Mouse (Mus musculus) MEL (cell line): ENCODE results near the gene Gm20388. TPM values are rescaled to one million over a fixed set of nuclear protein-coding genes. Genes with fewer than 3 reads are reported as not detected.

ENCODE experiments used
- DNase-seq: peaks from one replicate; pipeline ENCODE4 v3.0.0; 2011; ENCODE audit warnings: low read depth, low spot score
- H3K27ac ChIP-seq: 2 replicates; pipeline ENCODE4 v1.5.1; 2012; ENCODE audit warnings: low read depth, mild to moderate bottlenecking, control low read depth, low read length, moderate library complexity; ENCODE audit not compliant: control insufficient read depth
- H3K27me3 ChIP-seq, 2 experiments: fragments of 150-350 bp in 1 of 2; sonication (generic) in 1 of 2; 2 replicates each; pipeline ENCODE4 v1.6.1; 2012; ENCODE audit warnings: low read length in 2 of 2, mild to moderate bottlenecking in 2 of 2, improper control_type of control experiment in 1 of 2, moderate library complexity in 1 of 2; ENCODE audit not compliant: insufficient read depth in 2 of 2, control insufficient read depth in 1 of 2
- H3K36me3 ChIP-seq, 2 experiments: 2 replicates each; pipeline ENCODE4 v1.6.1; 2012 to 2014; ENCODE audit warnings: low read length in 2 of 2, improper control_type of control experiment in 1 of 2, inconsistent platforms in 1 of 2, mild to moderate bottlenecking in 1 of 2; ENCODE audit not compliant: insufficient read depth in 2 of 2, control insufficient read depth in 1 of 2
- H3K4me1 ChIP-seq, 2 experiments: fragments of 150-350 bp in 1 of 2; sonication (generic) in 1 of 2; 2 replicates each; pipeline ENCODE4 v1.6.1; 2012; ENCODE audit warnings: low read length in 2 of 2, improper control_type of control experiment in 1 of 2, mild to moderate bottlenecking in 1 of 2; ENCODE audit not compliant: insufficient read depth in 2 of 2, control insufficient read depth in 1 of 2
- H3K4me3 ChIP-seq, 2 experiments: fragments of 150-350 bp in 1 of 2; sonication (generic) in 1 of 2; 2 replicates each; pipeline ENCODE4 v1.5.1; 2012; ENCODE audit warnings: low read depth in 2 of 2, low read length in 2 of 2, mild to moderate bottlenecking in 2 of 2, moderate library complexity in 2 of 2, control low read depth in 1 of 2, improper control_type of control experiment in 1 of 2; ENCODE audit not compliant: control insufficient read depth in 1 of 2, insufficient read depth in 1 of 2
- H3K79me2 ChIP-seq: 2 replicates; pipeline ENCODE4 v1.6.1; 2012; ENCODE audit warnings: mild to moderate bottlenecking, low read length, moderate library complexity; ENCODE audit not compliant: control insufficient read depth, poor library complexity, insufficient read depth
- H3K9ac ChIP-seq: 2 replicates; pipeline ENCODE4 v1.6.1; 2012; ENCODE audit warnings: low read depth, mild to moderate bottlenecking, control low read depth, low read length, moderate library complexity; ENCODE audit not compliant: control insufficient read depth, poor library complexity, severe bottlenecking
- H3K9me3 ChIP-seq: fragments of 150-350 bp; sonication (generic); replicated peaks from 2 replicates; pipeline ENCODE4 v1.6.1; 2012; ENCODE audit warnings: mild to moderate bottlenecking, low read length, improper control_type of control experiment, moderate library complexity; ENCODE audit not compliant: insufficient read depth
- BHLHE40 ChIP-seq: IDR thresholded peaks from 2 replicates; pipeline ENCODE4 v1.6.1; 2012; ENCODE audit warnings: low read depth, mild to moderate bottlenecking, inconsistent platforms, low read length, improper control_type of control experiment, borderline replicate concordance
- CHD2 ChIP-seq: IDR thresholded peaks from 2 replicates; pipeline ENCODE4 v1.6.1; 2011; ENCODE audit warnings: low read length, improper control_type of control experiment
- CTCF ChIP-seq, 3 experiments: IDR thresholded peaks in 2 of 3; conservative IDR thresholded peaks in 1 of 3; 2 replicates each; pipeline ENCODE4 v1.5.1; 2011 to 2012; ENCODE audit warnings: low read length in 3 of 3, low read depth in 2 of 3, mild to moderate bottlenecking in 2 of 3, improper control_type of control experiment in 1 of 3, inconsistent platforms in 1 of 3, mixed read lengths in 1 of 3, moderate library complexity in 1 of 3; ENCODE audit not compliant: control insufficient read depth in 1 of 3, insufficient read depth in 1 of 3, poor library complexity in 1 of 3, severe bottlenecking in 1 of 3
- E2F4 ChIP-seq: IDR thresholded peaks from 2 replicates; pipeline ENCODE4 v1.6.1; 2011; ENCODE audit warnings: low read depth, low read length, improper control_type of control experiment, borderline replicate concordance
- EP300 ChIP-seq, 2 experiments: IDR thresholded peaks; 2 replicates each; pipeline ENCODE4 v1.6.1; 2011; ENCODE audit warnings: improper control_type of control experiment in 2 of 2, low read length in 2 of 2, low read depth in 1 of 2, mild to moderate bottlenecking in 1 of 2
- ETS1 ChIP-seq: IDR thresholded peaks from 2 replicates; pipeline ENCODE4 v1.6.1; 2012; ENCODE audit warnings: low read depth, mild to moderate bottlenecking, inconsistent platforms, low read length, improper control_type of control experiment, moderate library complexity
- GABPA ChIP-seq: IDR thresholded peaks from 2 replicates; pipeline ENCODE4 v1.6.1; 2012; ENCODE audit warnings: low read depth, mild to moderate bottlenecking, inconsistent platforms, low read length, improper control_type of control experiment, moderate library complexity
- GATA1 ChIP-seq: IDR thresholded peaks from 2 replicates; pipeline ENCODE4 v1.6.1; 2011; ENCODE audit warnings: low read depth, low read length, improper control_type of control experiment
- HCFC1 ChIP-seq: IDR thresholded peaks from 2 replicates; pipeline ENCODE4 v1.6.1; 2012; ENCODE audit warnings: low read depth, mild to moderate bottlenecking, inconsistent platforms, low read length, improper control_type of control experiment, moderate library complexity
- JUND ChIP-seq: IDR thresholded peaks from 2 replicates; pipeline ENCODE4 v1.6.1; 2011; ENCODE audit warnings: low read depth, mild to moderate bottlenecking, improper control_type of control experiment, low read length
- KAT2A ChIP-seq: conservative IDR thresholded peaks from 2 replicates; pipeline ENCODE4 v1.6.1; 2012; ENCODE audit warnings: low read depth, low read length, improper control_type of control experiment, inconsistent platforms
- MAFK ChIP-seq: IDR thresholded peaks from 2 replicates; pipeline ENCODE4 v1.6.1; 2011; ENCODE audit warnings: low read depth, mild to moderate bottlenecking, low read length, improper control_type of control experiment, borderline replicate concordance
- MAX ChIP-seq: IDR thresholded peaks from 2 replicates; pipeline ENCODE4 v1.6.1; 2011; ENCODE audit warnings: low read length, improper control_type of control experiment
- MAZ ChIP-seq: IDR thresholded peaks from 2 replicates; pipeline ENCODE4 v1.6.1; 2012; ENCODE audit warnings: low read depth, mild to moderate bottlenecking, inconsistent platforms, low read length, improper control_type of control experiment
- MXI1 ChIP-seq: IDR thresholded peaks from 2 replicates; pipeline ENCODE4 v1.6.1; 2011; ENCODE audit warnings: mild to moderate bottlenecking, low read depth, low read length, improper control_type of control experiment
- NELFE ChIP-seq: IDR thresholded peaks from 2 replicates; pipeline ENCODE4 v1.6.1; 2011; ENCODE audit warnings: low read depth, low read length, improper control_type of control experiment
- POLR2A ChIP-seq, 2 experiments: IDR thresholded peaks; 2 replicates each; pipeline ENCODE4 v1.6.1; 2011 to 2012; ENCODE audit warnings: low read length in 2 of 2, mild to moderate bottlenecking in 2 of 2, control low read depth in 1 of 2, improper control_type of control experiment in 1 of 2, low read depth in 1 of 2, moderate library complexity in 1 of 2; ENCODE audit not compliant: control insufficient read depth in 1 of 2, insufficient read depth in 1 of 2, poor library complexity in 1 of 2
- POLR2AphosphoS5 ChIP-seq: IDR thresholded peaks from 2 replicates; pipeline ENCODE4 v1.6.1; 2012; ENCODE audit warnings: low read depth, borderline replicate concordance, mild to moderate bottlenecking, inconsistent platforms, low read length, moderate library complexity, mixed read lengths
- RAD21 ChIP-seq: IDR thresholded peaks from 2 replicates; pipeline ENCODE4 v1.6.1; 2011; ENCODE audit warnings: mild to moderate bottlenecking, low read depth, low read length, improper control_type of control experiment
- RCOR1 ChIP-seq: IDR thresholded peaks from 2 replicates; pipeline ENCODE4 v1.6.1; 2012; ENCODE audit warnings: low read depth, mild to moderate bottlenecking, inconsistent platforms, low read length, improper control_type of control experiment
- SMC3 ChIP-seq: IDR thresholded peaks from 2 replicates; pipeline ENCODE4 v1.6.1; 2011; ENCODE audit warnings: low read depth, low read length, improper control_type of control experiment
- TAL1 ChIP-seq: IDR thresholded peaks from 2 replicates; pipeline ENCODE4 v1.6.1; 2012; ENCODE audit warnings: mild to moderate bottlenecking, inconsistent platforms, low read length, moderate library complexity, mixed read lengths
- TBP ChIP-seq: IDR thresholded peaks from 2 replicates; pipeline ENCODE4 v1.8.0; 2011; ENCODE audit warnings: low read depth, low read length, improper control_type of control experiment
- TCF12 ChIP-seq: IDR thresholded peaks from 2 replicates; pipeline ENCODE4 v1.6.1; 2014; ENCODE audit warnings: low read depth, mild to moderate bottlenecking, inconsistent platforms, low read length, improper control_type of control experiment, moderate library complexity
- UBTF ChIP-seq: IDR thresholded peaks from 2 replicates; pipeline ENCODE4 v1.6.1; 2012; ENCODE audit warnings: low read depth, mild to moderate bottlenecking, inconsistent platforms, low read length, improper control_type of control experiment, moderate library complexity, borderline replicate concordance; ENCODE audit not compliant: insufficient read depth
- USF1 ChIP-seq: IDR thresholded peaks from 2 replicates; pipeline ENCODE4 v1.6.1; 2014; ENCODE audit warnings: low read depth, mild to moderate bottlenecking, inconsistent platforms, low read length, improper control_type of control experiment, moderate library complexity
- USF2 ChIP-seq, 2 experiments: IDR thresholded peaks; 2 replicates each; pipeline ENCODE4 v1.6.1; 2011 to 2012; ENCODE audit warnings: improper control_type of control experiment in 2 of 2, low read length in 2 of 2, borderline replicate concordance in 1 of 2, inconsistent platforms in 1 of 2, low read depth in 1 of 2, mild to moderate bottlenecking in 1 of 2; ENCODE audit not compliant: insufficient read depth in 1 of 2
- ZKSCAN1 ChIP-seq: IDR thresholded peaks from 2 replicates; pipeline ENCODE4 v1.6.1; 2012; ENCODE audit warnings: low read depth, mild to moderate bottlenecking, inconsistent platforms, low read length, improper control_type of control experiment, moderate library complexity
- ZMIZ1 ChIP-seq: IDR thresholded peaks from 2 replicates; pipeline ENCODE4 v1.6.1; 2012; ENCODE audit warnings: low read depth, mild to moderate bottlenecking, inconsistent platforms, low read length, improper control_type of control experiment, moderate library complexity
- polyA plus RNA-seq, 2 experiments: library from polyadenylated mRNA; stranded (reverse) in 1 of 2; unstranded in 1 of 2; fragments of >175 nt in 1 of 2; fragments of >200 nt in 1 of 2; gene quantifications; 2 replicates each; pipeline versions ENCODE4 v1.2.1 to v1.2.4; 2012; ENCODE audit warnings: low replicate concordance in 2 of 2, low read depth in 1 of 2; ENCODE audit not compliant: insufficient read length in 2 of 2, insufficient read depth in 1 of 2, missing spikeins in 1 of 2
- total RNA-seq: library from RNA; depleted of rRNA; stranded (reverse); fragments of 300-350 nt; gene quantifications from 2 replicates; pipeline ENCODE4 v1.2.3, GENCODE M21; 2012

The Gm20388 gene
- total and polyA plus RNA-seq, 3 experiments, result 11.1 to 17.8 TPM; not detected in 1

DNA sequence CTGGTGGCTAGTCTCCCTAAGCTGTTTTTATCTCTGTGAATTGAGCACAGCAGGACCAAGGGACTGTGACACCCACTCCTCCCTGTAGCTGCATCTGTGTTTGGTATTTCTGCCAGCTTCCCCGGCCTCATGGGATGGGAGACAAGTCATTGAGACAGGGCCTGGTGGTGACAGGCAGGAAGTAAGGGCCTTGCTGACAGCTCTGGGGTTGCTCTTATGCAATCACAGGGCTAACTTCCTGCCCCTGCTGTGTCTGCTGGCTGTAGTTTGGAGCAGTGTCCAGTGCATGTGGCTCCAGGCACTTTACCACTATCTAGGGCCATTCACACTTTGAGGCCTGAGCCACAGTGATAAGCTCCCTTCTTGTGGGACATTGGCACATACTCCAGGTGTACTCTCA lies 130.2 kb downstream of the Gm20388 start:
- H3K4me1 ChIP-seq, result peaks cover 0 to 15% of the 10 kb centered on the region in 2 experiments; a peak in 3 of 4 replicates
- no peak overlapping the region for H3K4me3 ChIP-seq
- no peaks in the 10 kb centered on the region for H3K79me2 ChIP-seq
- no peak overlapping the region for H3K27ac ChIP-seq
- H3K9me3 ChIP-seq, result no peaks in the 10 kb centered on the region
- no peaks in the 10 kb centered on the region for H3K27me3 ChIP-seq
- H3K36me3 ChIP-seq, result peaks cover 0 to 2% of the 10 kb centered on the region in 2 experiments; a peak in 2 of 4 replicates
- TF ChIP-seq TCF12 (0 out of 2 replicates have a peak, but pooled peaks have one; percentile 32), MAZ (no peak), SMC3 (no peak), E2F4 (no peak), EP300 (IDR thresholded peaks at IDR 0.05; ENCODE audit: low read depth in 1 of 2, low read length in 2 of 2) (0 out of 4 replicates have a peak, but pooled peaks of 1 of the 2 experiments have one; percentile 22), GATA1 (no peak), NELFE (no peak), TAL1 (peak; percentile 21), ZKSCAN1 (no peak)
- H3K9ac ChIP-seq, result no peak overlapping the region
- DNase-seq, result no peak

DNA sequence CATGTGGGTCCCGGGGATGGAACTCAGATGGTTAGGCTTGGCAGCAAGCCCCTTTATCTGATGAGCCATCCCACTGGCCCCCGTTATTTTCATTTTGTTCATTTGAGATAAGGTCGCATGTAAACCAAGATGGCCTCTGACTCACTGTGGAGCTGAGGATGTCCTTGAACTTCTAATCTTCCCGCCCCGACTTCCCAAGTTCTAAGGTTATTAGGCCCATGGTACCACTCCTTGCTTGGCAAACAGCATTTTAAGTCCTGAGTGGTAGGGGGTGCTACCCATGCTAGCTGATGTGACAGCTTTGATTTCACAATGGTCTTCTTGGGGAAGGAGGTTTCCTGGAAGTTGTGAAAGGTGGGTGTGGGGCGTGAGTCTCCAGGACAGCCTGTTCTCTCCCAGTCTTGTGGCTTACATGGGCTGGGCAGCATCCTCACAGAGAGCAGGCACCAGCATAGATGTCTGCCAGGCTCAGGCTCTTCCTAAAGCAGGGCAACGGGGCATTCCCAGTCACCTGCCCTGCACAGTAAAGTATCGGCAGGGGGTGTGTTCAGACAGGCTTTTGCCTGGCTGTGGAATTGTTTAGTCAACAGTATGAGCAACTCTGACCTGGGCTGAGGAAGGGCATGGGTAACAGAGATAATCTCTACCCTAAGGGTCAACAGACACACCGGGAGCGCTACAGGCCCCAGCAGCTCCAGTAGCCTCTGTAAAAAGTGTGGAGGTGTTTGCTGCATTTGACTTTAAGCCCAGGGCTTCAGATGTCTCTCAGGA lies 132.1 kb downstream of the Gm20388 start:
- Histone ChIP-seq H3K9ac (no peak overlapping the region), H3K9me3 (no peaks in the 10 kb centered on the region), H3K36me3 (peaks cover 0 to 2% of the 10 kb centered on the region in 2 experiments; a peak in 2 of 4 replicates), H3K4me3 (no peak overlapping the region), H3K27me3 (no peaks in the 10 kb centered on the region), H3K4me1 (peaks cover 0 to 15% of the 10 kb centered on the region in 2 experiments; a peak in 3 of 4 replicates), H3K79me2 (no peaks in the 10 kb centered on the region), H3K27ac (no peak overlapping the region)
- DNase-seq, result peak; percentile 53
- no peak for TF ChIP-seq POLR2A (IDR thresholded peaks at IDR 0.05; ENCODE audit: control insufficient read depth in 1 of 2, insufficient read depth in 1 of 2, low read depth in 1 of 2, low read length in 2 of 2, poor library complexity in 1 of 2)
- no peak for TF ChIP-seq MAFK
- TF ChIP-seq POLR2AphosphoS5, result no peak
- no peak for TF ChIP-seq MXI1
- TF ChIP-seq GABPA, result no peak
- TF ChIP-seq E2F4, result no peak
- TF ChIP-seq ZMIZ1, result no peak
- no peak for TF ChIP-seq MAX
- TF ChIP-seq SMC3, result no peak
- TF ChIP-seq RCOR1, result 0 out of 2 replicates have a peak, but pooled peaks have one; percentile 42
- TF ChIP-seq ETS1, result peak; percentile 60; the same call in 1 of the 2 replicates
- TF ChIP-seq USF2 (IDR thresholded peaks at IDR 0.05; ENCODE audit: borderline replicate concordance in 1 of 2, insufficient read depth in 1 of 2, low read depth in 1 of 2, low read length in 2 of 2), result no peak
- no peak for TF ChIP-seq JUND
- no peak for TF ChIP-seq KAT2A
- TF ChIP-seq CHD2, result no peak
- peak; percentile 69 to 80 for TF ChIP-seq EP300 (IDR thresholded peaks at IDR 0.05; ENCODE audit: low read depth in 1 of 2, low read length in 2 of 2)
- TF ChIP-seq RAD21, result no peak
- no peak for TF ChIP-seq NELFE
- no peak for TF ChIP-seq TBP
- no peak for TF ChIP-seq USF1
- TF ChIP-seq UBTF, result no peak
- no peak for TF ChIP-seq CTCF (IDR thresholded peaks at IDR 0.05 in 2 of 3, conservative IDR thresholded peaks at IDR 0.05 in 1 of 3; ENCODE audit: control insufficient read depth in 1 of 3, insufficient read depth in 1 of 3, low read depth in 2 of 3, low read length in 3 of 3, poor library complexity in 1 of 3, severe bottlenecking in 1 of 3)
- no peak for TF ChIP-seq HCFC1
- 0 out of 2 replicates have a peak, but pooled peaks have one; percentile 47 for TF ChIP-seq MAZ
- TF ChIP-seq BHLHE40, result no peak
